Mouse (Mus musculus): ENCODE results near the gene Dock10. TPM values are rescaled to one million over a fixed set of nuclear protein-coding genes. Genes with fewer than 3 reads are reported as not detected.

Gene Dock10
- polyA plus RNA-seq, 1 experiment = not detected

DNA sequence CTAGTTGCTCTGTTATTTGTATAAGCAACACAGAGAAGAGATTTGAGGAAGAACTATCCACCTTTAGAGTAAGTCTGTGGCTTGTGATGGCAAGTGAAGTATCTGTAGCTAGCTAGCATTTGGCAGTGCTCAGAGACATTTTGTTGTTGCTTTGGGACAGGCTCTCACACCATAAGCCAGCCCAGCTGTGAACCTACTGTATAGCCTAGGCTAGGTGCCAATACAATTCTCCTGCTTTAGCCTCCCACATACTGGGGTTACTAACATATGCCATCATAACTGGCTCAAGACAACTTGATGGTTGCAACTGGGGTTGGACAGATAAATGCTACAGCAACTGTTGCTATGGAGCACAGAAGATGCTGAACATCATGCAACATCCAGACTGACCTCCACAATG is 298.9 kb downstream of the Dock10 start:
- Histone ChIP-seq H3K4me3 (ENCODE audit: insufficient read depth, low read depth, low read length) (no peak overlapping the region), H3K4me1 (ENCODE audit: control insufficient read depth, insufficient read depth, low read length) (no peaks in the 10 kb centered on the region), H3K27ac (ENCODE audit: insufficient read depth, low read depth, low read length) (no peak overlapping the region)
- TF ChIP-seq POLR2A (IDR thresholded peaks at IDR 0.05; ENCODE audit: insufficient read depth, low read depth, low read length) (no peak), CTCF (IDR thresholded peaks at IDR 0.05; ENCODE audit: insufficient read depth, low read depth, low read length) (no peak)

- 73% methylated on average over 2 of the region's 2 CpGs for WGBS
- Histone ChIP-seq H3K27ac (ENCODE audit: insufficient read depth, low read depth, low read length) (no peak overlapping the region), H3K4me1 (ENCODE audit: control insufficient read depth, insufficient read depth, low read length) (no peaks in the 10 kb centered on the region), H3K4me3 (ENCODE audit: insufficient read depth, low read depth, low read length) (no peak overlapping the region)
- TF ChIP-seq POLR2A (IDR thresholded peaks at IDR 0.05; ENCODE audit: insufficient read depth, low read depth, low read length) = no peak
- TF ChIP-seq CTCF (IDR thresholded peaks at IDR 0.05; ENCODE audit: insufficient read depth, low read depth, low read length) = no peak
These were observed 304.4 kb downstream of the Dock10 start for GRCm38 (mm10) chr1:80453971-80454370.

- Histone ChIP-seq H3K27ac (ENCODE audit: insufficient read depth, low read depth, low read length) (no peak overlapping the region), H3K4me3 (ENCODE audit: insufficient read depth, low read depth, low read length) (no peak overlapping the region), H3K4me1 (ENCODE audit: control insufficient read depth, insufficient read depth, low read length) (no peaks in the 10 kb centered on the region)
- WGBS = 76% methylated on average over 1 of the region's 1 CpGs
- TF ChIP-seq CTCF (IDR thresholded peaks at IDR 0.05; ENCODE audit: insufficient read depth, low read depth, low read length) (no peak), POLR2A (IDR thresholded peaks at IDR 0.05; ENCODE audit: insufficient read depth, low read depth, low read length) (no peak)
These were observed 306.3 kb downstream of the Dock10 start for GRCm38 (mm10) chr1:80451914-80452549.
